Mouse (Mus musculus) lung, postnatal 0 days (tissue): ENCODE results near the gene Fam155a. TPM values are rescaled to one million over a fixed set of nuclear protein-coding genes. Genes with fewer than 3 reads are reported as not detected.

Source experiments
- ATAC-seq: fragments of 200-750 bp; cut with Nextera tagmentation; 2 replicates; pipeline ENCODE4 v1.8.0; 2017; ENCODE audit warnings: moderate library complexity
- DNase-seq: peaks from one replicate; pipeline ENCODE4 v3.0.0-alpha.2; 2016; ENCODE audit warnings: low spot score
- H3K27ac ChIP-seq: fragments of 300-500 bp; sonication (generic); 2 replicates; pipeline ENCODE4 v1.5.1; 2014; ENCODE audit warnings: antibody characterized with exemption, mild to moderate bottlenecking, low read length, mixed read lengths
- H3K27me3 ChIP-seq: fragments of 300-500 bp; sonication (generic); replicated peaks from 2 replicates; pipeline ENCODE4 v1.6.1; 2014; ENCODE audit warnings: low read length, mixed read lengths; ENCODE audit not compliant: insufficient read depth
- H3K36me3 ChIP-seq: fragments of 300-500 bp; sonication (generic); 2 replicates; pipeline ENCODE4 v1.6.1; 2014; ENCODE audit warnings: low read length, mixed read lengths; ENCODE audit not compliant: insufficient read depth
- H3K4me1 ChIP-seq: fragments of 300-500 bp; sonication (generic); 2 replicates; pipeline ENCODE4 v1.6.1; 2014; ENCODE audit warnings: antibody characterized with exemption, low read depth, low read length, mixed read lengths; ENCODE audit not compliant: insufficient read depth
- H3K4me2 ChIP-seq: fragments of 300-500 bp; sonication (generic); replicated peaks from 2 replicates; pipeline ENCODE4 v1.6.1; 2014; ENCODE audit warnings: low read depth, mild to moderate bottlenecking, low read length, moderate library complexity, mixed read lengths
- H3K4me3 ChIP-seq: fragments of 300-500 bp; sonication (generic); 2 replicates; pipeline ENCODE4 v1.5.1; 2014; ENCODE audit warnings: low read depth, low read length
- H3K9ac ChIP-seq: fragments of 300-500 bp; sonication (generic); replicated peaks from 2 replicates; pipeline ENCODE4 v1.6.1; 2014; ENCODE audit warnings: low read depth, mild to moderate bottlenecking
- H3K9me3 ChIP-seq: fragments of 300-500 bp; sonication (generic); 2 replicates; pipeline ENCODE4 v1.6.1; 2016; ENCODE audit warnings: low read length, mixed read lengths
- CTCF ChIP-seq: IDR thresholded peaks from 2 replicates; pipeline ENCODE4 v1.5.1; 2016; ENCODE audit warnings: antibody characterized with exemption, mild to moderate bottlenecking
- EP300 ChIP-seq: IDR thresholded peaks from 2 replicates; pipeline ENCODE4 v1.6.1; 2016; ENCODE audit warnings: antibody characterized with exemption, mild to moderate bottlenecking, control low read depth
- WGBS: fragments of 180-500 bp; shearing (Covaris S2); extraction: QIAGEN DNeasy Blood & Tissue Kit; methylation state at CpG from one replicate; pipeline ENCODE4 v1.1.7; 2014; 5-methylcytosine and 5-hydroxymethylcytosine counted together
- polyA plus RNA-seq: library from polyadenylated mRNA; unstranded; fragments of >200 nt; fragmentation: Nextera tagmentation; extraction: Ambion mirVana; gene quantifications from 2 replicates; pipeline ENCODE4 v1.2.1, GENCODE M21; 2015

The Fam155a gene
- polyA plus RNA-seq, 1 experiment from 2014 or later, result 0.11 TPM

DNA sequence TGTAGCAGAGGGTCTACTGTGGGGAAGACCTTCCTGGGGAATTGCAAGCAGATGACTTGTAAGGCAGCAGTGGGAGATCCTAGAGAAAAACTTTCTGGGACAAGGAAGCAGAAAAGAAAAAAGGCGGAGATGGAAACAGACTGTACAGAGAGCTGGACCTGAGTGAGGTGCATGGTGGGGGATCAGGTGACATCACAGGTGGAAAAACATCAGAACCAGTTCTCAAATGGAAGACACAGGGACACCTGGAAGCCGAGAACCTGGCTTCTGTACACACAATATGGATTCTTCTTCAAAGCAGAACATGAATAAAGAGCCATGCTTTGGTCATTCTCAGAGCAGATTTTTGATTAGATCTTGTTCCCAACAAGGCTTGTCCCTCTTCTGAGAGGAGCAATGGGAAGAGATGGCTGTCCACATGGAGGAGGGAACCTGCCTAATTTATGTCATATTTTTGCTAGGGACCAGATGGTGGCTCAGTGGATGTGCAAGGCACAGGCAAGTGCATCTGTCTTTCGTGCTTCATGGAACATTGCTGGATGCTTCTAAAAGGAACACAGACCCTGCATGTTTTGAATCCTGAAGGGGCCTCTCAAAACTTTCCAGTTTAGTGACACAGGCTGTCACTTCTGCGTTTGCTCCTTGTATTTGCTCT lies 201.3 kb downstream of the Fam155a start:
- Histone ChIP-seq H3K9ac (no peak overlapping the region), H3K9me3 (no peaks in the 10 kb centered on the region), H3K4me1 (no peaks in the 10 kb centered on the region), H3K27me3 (no peaks in the 10 kb centered on the region), H3K27ac (no peak overlapping the region), H3K36me3 (no peaks in the 10 kb centered on the region), H3K4me2 (no peak overlapping the region), H3K4me3 (no peak overlapping the region)
- TF ChIP-seq CTCF (no peak), EP300 (no peak)
- no peak for ATAC-seq
- no peak for DNase-seq
- WGBS, result 70% methylated on average over 4 of the region's 4 CpGs

DNA sequence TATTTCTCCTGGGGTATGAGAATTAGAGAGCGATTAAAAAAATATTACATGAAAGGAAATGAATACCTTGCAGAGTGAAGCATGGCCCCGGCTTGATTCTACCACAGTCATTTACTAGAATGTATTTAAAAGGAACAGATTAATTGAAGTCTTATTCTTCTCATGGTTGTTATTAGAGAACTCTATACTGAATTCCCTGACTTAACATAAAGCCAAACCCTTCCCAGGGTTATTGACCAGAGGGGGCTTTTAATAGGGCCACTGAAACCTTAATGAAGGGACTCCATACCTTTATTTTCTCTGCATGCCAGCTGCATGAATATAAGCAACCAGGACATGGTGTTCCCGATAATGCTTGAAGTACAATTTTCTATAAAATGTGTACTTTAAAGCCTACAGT lies 221.8 kb downstream of the Fam155a start:
- ATAC-seq, result no peak
- 94% methylated on average over 3 of the region's 3 CpGs for WGBS

DNA sequence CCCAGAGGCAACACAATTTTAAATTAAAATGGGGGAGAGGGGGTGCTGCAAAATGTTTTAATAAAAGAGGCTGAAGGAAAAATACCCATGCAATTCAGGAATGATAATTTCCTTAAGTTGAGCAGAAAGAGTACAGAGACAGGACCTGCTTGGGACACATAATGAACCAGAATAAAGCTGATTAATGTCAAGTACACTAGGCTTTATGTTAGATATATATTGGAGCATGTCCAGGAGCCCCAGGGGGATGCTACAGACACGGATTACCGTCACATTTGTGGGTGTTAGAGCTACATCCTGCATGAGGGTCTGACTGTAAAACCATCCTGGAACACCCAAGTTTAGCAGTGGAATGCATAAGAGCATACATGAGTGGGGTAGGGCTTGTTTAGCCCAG lies 223.4 kb downstream of the Fam155a start:
- Histone ChIP-seq H3K4me1 (no peaks in the 10 kb centered on the region), H3K27ac (no peak overlapping the region), H3K36me3 (no peaks in the 10 kb centered on the region), H3K27me3 (no peaks in the 10 kb centered on the region), H3K4me3 (no peak overlapping the region), H3K4me2 (no peak overlapping the region), H3K9me3 (no peaks in the 10 kb centered on the region), H3K9ac (no peak overlapping the region)
- ATAC-seq, result no peak
- no peak for DNase-seq
- WGBS, result 50% methylated on average over 2 of the region's 2 CpGs
- no peak for TF ChIP-seq EP300
- TF ChIP-seq CTCF, result no peak

More for the DNA sequence above, 221.8 kb downstream of the Fam155a start:
- no peak for DNase-seq
- TF ChIP-seq EP300 (no peak), CTCF (no peak)
- Histone ChIP-seq H3K9ac (no peak overlapping the region), H3K9me3 (no peaks in the 10 kb centered on the region), H3K4me2 (no peak overlapping the region), H3K27ac (no peak overlapping the region), H3K4me1 (no peaks in the 10 kb centered on the region), H3K36me3 (no peaks in the 10 kb centered on the region), H3K27me3 (no peaks in the 10 kb centered on the region), H3K4me3 (no peak overlapping the region)

DNA sequence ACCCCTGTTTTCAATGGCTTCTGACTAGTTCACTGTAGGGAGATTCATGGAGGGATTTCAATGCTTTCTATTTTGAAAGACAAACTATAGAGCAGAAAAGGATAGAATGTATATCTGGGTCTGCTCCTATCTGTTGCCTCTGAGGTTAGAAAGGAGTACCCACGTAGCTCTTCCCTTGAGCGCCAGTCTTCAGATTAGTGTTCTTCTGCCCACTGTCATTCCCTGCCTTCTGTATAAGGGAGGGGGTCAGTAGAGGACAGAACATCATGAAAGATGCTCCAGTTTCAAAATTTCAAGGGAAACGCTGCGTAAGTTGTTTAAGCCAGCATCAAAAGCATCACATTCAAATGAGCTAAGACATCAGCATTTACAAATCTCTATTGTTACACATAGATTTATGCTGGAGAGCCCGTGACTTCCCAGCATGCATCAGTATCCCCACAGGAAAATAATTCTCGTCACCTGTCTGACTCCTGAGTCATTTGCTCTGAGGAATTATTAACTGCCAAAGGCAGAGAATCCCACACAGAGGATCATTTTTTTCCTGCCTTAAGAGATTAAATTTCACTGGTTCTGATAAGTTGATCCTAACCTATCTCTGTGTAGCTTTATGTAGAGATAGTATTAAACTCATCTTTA lies 223.9 kb downstream of the Fam155a start:
- Histone ChIP-seq H3K4me3 (no peak overlapping the region), H3K4me2 (no peak overlapping the region), H3K27ac (no peak overlapping the region), H3K36me3 (no peaks in the 10 kb centered on the region), H3K9ac (no peak overlapping the region), H3K4me1 (no peaks in the 10 kb centered on the region), H3K9me3 (no peaks in the 10 kb centered on the region), H3K27me3 (no peaks in the 10 kb centered on the region)
- WGBS, result 66% methylated on average over 6 of the region's 6 CpGs
- ATAC-seq (no peak), DNase-seq (no peak)
- TF ChIP-seq EP300 (no peak), CTCF (no peak)

DNA sequence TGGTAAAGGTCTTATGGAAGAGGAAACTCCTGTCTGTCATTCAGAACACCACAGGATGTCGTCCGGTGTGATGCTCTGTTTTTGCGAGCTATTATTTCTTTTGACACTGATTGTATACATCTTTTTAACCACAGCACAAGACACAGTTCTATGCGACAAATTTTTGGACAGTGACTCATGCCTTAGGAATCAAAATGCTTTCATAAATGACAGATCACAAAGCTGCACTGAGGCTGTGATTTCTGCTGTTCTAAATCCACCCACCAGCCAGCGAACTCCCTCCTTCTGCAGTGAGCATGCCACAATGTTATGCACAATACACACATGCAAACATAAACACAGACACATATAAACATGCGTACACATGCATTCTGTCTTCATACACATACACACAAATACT lies 224.5 kb downstream of the Fam155a start:
- no peak overlapping the region for H3K27ac ChIP-seq
- no peaks in the 10 kb centered on the region for H3K27me3 ChIP-seq
- no peaks in the 10 kb centered on the region for H3K4me1 ChIP-seq
- 53% methylated on average over 6 of the region's 6 CpGs for WGBS
- no peaks in the 10 kb centered on the region for H3K9me3 ChIP-seq
- DNase-seq (no peak), ATAC-seq (no peak)
- TF ChIP-seq CTCF (no peak), EP300 (no peak)
- no peak overlapping the region for H3K4me3 ChIP-seq
- H3K4me2 ChIP-seq, result no peak overlapping the region
- no peaks in the 10 kb centered on the region for H3K36me3 ChIP-seq
- no peak overlapping the region for H3K9ac ChIP-seq

DNA sequence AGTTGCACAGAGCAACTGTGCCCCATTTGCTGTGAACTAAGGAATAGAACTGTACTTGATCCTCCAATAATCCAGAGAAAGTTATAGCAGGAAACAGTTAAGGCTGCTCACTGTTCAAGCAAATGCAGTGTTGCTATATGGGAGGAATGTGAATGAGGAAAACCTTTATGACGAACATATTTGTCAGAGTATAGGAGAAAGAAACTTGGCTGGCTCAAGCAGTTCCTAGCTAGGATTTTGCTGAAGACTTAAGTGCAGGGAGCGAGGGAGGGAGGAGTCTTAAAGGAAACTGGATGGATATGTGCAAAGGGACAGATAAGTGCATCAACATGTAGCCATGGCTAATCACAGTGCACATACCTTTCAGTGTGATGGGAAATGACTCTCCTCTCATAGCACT lies 225.3 kb downstream of the Fam155a start:
- no peaks in the 10 kb centered on the region for H3K4me1 ChIP-seq
- H3K4me2 ChIP-seq, result no peak overlapping the region
- TF ChIP-seq CTCF (no peak), EP300 (no peak)
- H3K9me3 ChIP-seq, result no peaks in the 10 kb centered on the region
- DNase-seq (no peak), ATAC-seq (no peak)
- 51% methylated on average over 2 of the region's 2 CpGs for WGBS
- no peaks in the 10 kb centered on the region for H3K36me3 ChIP-seq
- no peak overlapping the region for H3K4me3 ChIP-seq
- no peaks in the 10 kb centered on the region for H3K27me3 ChIP-seq
- no peak overlapping the region for H3K27ac ChIP-seq
- H3K9ac ChIP-seq, result no peak overlapping the region
